Mouse (Mus musculus) left cerebral cortex, adult 2 months (tissue): ENCODE measurements at regions not wholly inside any gene's neighbourhood (a gene's known extent, or its start where the extent isn't known, plus 50 kb on each side); places are given as distances from the start of the nearest gene placed in this dataset.

Experiments
- DNase-seq, 2 experiments: peaks; one replicate each; pipeline ENCODE4 v3.0.0; 2021 to 2022; ENCODE audit warnings: low spot score in 2 of 2, mixed read lengths in 1 of 2; ENCODE audit errors: extremely low spot score in 1 of 2
- H3K27ac ChIP-seq: fragments of 200-600 bp; 2 replicates; pipeline ENCODE4 v1.8.1; 2022
- H3K4me3 ChIP-seq: fragments of 200-600 bp; 2 replicates; pipeline ENCODE4 v1.8.1; 2022
- CTCF ChIP-seq: fragments of 200-600 bp; IDR thresholded peaks from 2 replicates; pipeline ENCODE4 v1.8.1; 2022; ENCODE audit warnings: antibody characterized with exemption, mild to moderate bottlenecking, moderate library complexity
- intact Hi-C: fragments of 180-260 bp; cut with DNase I; formaldehyde crosslinking; loops from one replicate; pipeline ENCODE4 v1.15.1; 2025

DNA sequence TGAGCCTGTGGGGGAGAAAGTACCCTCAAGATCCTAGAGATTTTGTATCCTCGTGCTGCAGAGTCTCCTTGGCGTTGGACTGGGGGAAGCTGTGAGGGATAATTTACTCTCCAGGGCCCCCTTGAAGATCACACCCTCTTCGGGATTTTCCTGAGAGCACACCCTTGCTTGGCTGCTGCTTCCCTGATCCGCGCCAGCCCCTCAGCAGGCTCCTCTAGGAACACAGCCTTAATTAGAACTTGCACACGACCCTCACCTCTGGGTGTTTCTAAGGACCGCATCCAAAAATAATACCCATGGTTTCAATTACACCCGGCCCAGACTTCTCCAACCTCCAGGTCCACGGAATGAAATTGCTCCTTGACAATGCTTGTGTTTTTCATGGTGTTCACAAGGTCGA is 553.6 kb downstream of the Bnc2 start:
- no peak for TF ChIP-seq CTCF
- intact Hi-C loops, result no loop called here
- no peak for DNase-seq
- no peak overlapping the region for H3K27ac ChIP-seq
- H3K4me3 ChIP-seq, result no peak overlapping the region

DNA sequence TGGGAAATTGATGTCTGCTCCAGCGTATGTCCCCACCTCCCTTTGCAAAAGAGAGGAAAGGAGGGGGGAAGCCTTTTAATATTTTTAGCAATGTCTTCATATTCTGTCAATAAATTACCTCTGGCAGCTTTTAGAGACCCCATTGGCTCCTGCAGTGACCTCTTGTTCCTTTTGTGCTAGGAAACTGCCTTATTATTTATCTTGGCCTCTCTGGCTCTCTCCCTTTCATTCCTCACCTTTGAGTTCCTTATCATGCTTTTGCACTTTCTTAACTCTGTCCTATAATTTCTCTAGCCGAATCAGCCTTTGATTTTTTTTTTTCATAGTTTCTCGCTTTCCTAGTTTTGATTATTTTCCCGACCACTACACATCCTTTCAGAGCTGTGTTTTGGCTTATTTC is 548.7 kb downstream of the Bnc2 start:
- intact Hi-C loops, result no loop called here
- Histone ChIP-seq H3K4me3 (no peak overlapping the region), H3K27ac (no peak overlapping the region)
- no peak for TF ChIP-seq CTCF
- no peak for DNase-seq

DNA sequence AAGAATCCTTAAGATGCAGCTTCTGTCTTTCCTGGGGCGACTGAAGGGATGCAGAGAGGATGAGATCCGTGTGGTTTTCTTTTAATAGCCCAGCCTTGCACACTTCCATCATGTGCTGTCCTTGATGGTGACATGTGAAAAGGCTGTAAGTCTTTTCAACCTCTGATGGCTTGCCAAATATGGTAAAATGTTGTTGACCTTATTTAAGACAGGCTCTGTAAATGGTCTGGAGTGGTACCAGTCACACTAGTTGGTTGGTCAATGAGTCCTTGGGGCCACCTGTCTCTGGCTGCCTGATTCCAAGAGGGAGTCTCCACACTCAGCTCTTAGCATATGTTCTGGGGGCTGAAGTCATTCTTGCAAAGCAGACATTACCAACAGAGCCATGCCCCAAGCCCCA is 547.7 kb downstream of the Bnc2 start:
- no peak overlapping the region for H3K4me3 ChIP-seq
- no peak overlapping the region for H3K27ac ChIP-seq
- intact Hi-C loops, result no loop called here
- DNase-seq, result no peak
- no peak for TF ChIP-seq CTCF

DNA sequence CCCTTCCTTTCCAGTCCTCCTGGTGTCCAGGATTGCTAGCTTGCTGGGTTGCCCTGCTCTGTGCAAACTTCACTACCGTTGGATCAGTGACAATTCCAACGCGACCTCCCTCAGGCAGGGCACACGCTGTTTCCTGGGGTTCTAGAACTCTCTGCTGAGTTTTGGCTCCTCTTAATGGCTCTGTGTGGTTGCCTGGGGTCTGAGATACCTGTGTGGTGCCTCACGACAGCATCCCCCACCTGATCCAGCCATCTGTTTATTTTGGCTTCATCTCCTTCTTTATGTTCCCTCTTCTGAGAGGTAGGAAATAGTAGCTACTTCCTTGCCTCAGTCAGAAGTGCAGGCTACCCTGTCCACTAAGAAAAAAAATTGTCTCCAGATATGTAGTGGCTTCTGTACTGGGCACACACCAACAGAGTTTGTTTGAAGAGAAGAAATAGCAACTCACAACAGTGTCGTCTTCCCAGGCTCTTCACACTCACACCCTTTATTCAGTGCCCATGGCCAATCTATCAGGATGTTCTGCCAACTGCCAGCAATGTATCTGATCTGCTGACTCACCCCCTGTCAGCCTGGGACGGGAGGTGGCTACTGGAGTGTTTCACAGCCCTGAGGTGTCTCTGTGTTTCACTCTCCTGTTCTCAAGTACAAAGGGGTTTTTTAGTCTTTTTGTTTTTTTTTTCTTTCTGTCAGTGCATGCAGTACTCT is 544.1 kb downstream of the Bnc2 start:
- Histone ChIP-seq H3K27ac (no peak overlapping the region), H3K4me3 (no peak overlapping the region)
- intact Hi-C loops, result no loop called here
- TF ChIP-seq CTCF, result no peak
- DNase-seq, result no peak

DNA sequence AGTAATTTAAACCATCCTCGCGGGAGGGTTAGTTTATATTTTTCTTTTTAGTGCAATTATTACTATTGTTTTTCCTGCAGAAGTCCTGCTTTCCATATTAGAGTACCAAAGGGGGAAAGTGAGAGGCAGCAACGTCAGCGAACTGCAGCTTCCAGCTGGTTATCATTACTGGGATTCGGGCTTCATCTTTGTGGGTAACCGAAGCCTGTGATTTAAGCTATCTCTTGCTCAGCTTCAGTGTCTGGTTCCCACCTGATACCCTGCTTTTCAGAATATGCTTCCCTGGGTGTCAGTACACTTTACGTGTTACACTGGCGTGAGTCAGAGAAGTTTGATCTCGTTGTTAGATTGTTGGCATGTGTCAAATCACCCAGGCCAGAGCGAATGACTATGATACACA is 539.3 kb downstream of the Bnc2 start:
- no peak for DNase-seq
- no peak for TF ChIP-seq CTCF
- no peak overlapping the region for H3K4me3 ChIP-seq
- no peak overlapping the region for H3K27ac ChIP-seq
- intact Hi-C loops, result no loop called here

DNA sequence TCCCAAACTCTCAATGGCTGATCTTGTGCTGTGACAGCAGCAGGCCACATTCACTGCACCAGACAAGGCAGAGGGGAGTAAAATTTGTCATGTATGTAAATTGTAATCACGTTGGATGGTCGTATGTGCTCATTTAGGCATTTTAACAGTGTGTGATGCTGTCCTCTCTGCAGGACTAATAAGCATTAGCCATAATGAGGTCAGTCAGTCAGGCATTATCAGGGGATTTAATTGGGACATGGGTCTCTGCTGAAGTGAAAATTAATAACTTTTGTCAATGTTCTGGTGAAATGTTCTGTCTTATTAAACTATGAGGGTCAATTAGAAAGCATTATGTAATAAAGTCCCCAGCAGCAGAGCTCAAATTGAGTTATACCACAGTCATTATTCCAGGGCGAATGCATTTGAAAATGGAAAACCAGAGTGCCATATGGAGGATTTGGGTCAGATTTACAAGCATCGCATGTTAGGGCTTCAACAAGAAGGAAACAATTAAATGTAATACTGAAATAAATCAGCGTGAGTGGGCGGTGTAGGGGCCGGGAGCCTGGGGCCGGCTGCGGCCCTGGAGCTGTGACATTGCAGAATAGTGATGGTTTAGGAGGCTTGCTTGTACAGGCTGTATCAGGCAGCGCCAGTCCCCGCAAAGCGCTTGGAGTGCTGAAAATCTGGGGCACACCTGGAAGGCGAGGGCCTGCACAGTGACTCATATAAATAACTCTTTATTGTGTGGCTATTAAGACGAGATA is 537.7 kb downstream of the Bnc2 start:
- intact Hi-C loops, result no loop called here
- Histone ChIP-seq H3K27ac (no peak overlapping the region), H3K4me3 (no peak overlapping the region)
- no peak for TF ChIP-seq CTCF
- DNase-seq, result no peak

DNA sequence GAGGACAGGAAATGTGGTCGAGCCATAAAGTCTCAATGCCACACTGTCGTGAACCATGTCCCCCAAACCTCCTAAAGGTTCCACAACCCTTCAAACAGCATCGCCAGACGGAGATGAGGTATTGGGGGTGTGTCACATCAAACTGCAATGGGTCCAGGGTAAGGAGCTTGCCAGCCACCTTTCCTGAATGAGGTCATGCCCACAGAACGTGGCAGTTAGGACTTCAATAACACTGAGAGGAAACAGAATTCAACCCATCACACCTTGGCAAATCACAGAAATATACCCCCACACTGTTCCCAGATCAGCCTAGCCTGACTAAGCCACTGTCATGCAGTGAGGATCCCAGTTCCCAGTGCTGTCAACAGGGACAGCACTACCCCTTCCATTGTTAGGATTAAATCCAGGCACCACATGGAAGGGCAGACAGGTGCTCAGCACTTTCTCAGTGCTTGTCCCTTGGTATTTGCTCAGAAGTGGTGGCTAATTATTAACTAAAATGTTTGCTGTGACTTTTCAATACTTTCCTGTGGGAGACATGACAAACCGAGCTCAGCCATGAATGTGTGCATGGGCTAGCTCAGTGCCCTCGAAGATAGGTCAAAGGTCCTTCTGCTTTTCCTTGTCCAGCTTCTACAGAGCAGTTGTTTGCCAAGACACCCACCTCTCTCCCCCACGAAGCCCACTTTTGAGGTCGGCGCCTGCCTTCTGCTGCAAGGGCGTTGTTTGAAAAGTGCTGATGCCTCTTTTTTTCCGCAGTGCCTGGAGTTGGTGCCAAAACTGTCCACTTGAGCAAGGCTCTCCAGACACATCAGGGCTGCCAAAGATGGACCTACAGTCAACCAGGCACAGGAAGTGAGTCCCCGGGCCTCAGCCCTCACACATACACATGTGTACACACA is 525.7 kb downstream of the Bnc2 start:
- intact Hi-C loops, result no loop called here
- TF ChIP-seq CTCF, result no peak
- no peak for DNase-seq
- Histone ChIP-seq H3K27ac (no peak overlapping the region), H3K4me3 (no peak overlapping the region)

DNA sequence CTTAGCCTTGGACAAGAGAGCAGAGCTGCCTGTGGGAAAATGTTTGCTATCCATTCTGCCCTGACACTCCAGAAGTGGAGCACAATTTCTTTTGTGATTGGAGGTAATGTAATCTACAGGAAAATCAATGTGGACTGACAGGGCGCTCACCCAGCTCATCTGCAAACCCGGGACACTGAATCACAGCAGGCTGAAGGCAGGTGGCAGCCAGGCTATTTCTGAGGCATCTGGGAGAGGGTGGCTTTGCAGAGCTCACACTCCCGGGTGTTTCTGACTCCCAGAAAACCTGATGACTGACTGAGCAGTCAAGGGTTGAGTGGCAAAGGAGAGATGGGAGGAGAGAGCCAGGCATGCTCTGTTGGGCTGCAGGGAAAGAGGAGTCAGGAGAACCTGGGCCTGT is 524.4 kb downstream of the Bnc2 start:
- intact Hi-C loops, result no loop called here
- Histone ChIP-seq H3K27ac (no peak overlapping the region), H3K4me3 (no peak overlapping the region)
- no peak for TF ChIP-seq CTCF
- no peak for DNase-seq

DNA sequence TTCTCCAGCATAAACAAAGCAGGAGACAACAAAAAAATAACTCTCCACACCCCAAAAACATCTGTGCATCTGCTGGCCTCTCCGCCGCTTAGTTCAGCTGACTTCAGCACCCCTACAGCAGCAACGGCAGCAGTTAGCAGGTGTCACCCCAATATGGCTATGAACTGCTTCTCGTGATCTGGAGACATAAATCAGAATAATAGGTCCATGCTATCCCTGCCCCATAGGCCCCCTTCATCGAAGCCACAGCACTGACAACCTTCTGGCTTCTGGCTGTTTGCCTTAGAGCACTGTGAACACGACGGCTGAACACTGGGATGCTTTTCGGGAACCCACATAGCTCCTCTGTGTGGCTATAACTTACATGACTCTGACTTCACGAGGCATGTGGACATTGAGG is 523.8 kb downstream of the Bnc2 start:
- intact Hi-C loops, result no loop called here
- DNase-seq, result no peak
- Histone ChIP-seq H3K4me3 (no peak overlapping the region), H3K27ac (no peak overlapping the region)
- no peak for TF ChIP-seq CTCF

DNA sequence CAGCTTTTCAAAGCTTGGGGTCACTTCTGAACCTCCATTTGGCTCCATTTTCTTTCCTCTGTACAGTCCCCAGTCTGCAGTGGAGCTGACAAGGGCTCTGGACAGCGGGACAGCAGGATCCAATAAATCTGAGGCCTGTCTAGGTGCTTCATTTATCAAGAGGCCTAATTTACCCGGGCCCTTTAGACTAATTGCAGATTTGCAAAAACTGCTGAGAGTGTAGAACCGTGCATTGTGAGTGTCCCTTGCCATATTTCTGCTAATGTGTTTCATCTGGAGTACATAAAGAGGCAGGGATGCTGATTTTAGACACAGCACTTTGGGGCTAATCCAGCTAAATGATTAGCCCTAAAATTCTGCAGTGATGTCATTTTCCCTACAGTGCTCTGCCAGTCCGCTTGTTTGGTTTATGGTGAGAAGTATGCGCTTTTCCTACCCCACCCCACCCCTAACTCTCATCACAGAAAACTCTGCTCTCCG is 523.1 kb downstream of the Bnc2 start:
- no peak overlapping the region for H3K4me3 ChIP-seq
- intact Hi-C loops, result no loop called here
- DNase-seq, result no peak
- H3K27ac ChIP-seq, result no peak overlapping the region
- no peak for TF ChIP-seq CTCF

DNA sequence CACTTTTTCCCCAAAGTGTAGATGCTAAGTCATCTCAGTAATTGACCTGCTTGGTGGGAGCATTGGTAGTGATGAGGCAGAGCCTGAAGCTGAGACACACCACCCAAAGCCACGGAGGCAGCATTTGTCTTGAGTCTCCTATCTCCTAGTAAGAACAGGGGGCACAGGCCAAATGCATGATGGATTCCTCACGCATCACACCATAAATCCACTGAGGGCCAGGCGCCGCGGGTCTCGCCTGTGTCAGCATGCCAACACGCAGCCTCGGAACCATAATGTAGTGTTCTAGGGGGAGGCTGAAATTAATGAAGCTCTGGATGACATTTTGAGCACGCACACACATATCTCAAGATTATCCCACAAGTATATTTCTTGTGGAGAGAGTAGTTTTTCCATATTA is 521.5 kb downstream of the Bnc2 start:
- no peak overlapping the region for H3K4me3 ChIP-seq
- intact Hi-C loops, result no loop called here
- no peak for DNase-seq
- no peak for TF ChIP-seq CTCF
- H3K27ac ChIP-seq, result no peak overlapping the region
